Mouse (Mus musculus) intestine, embryonic 15.5 days (tissue): ENCODE data around the gene Llgl2. TPM values are rescaled to one million over a fixed set of nuclear protein-coding genes. Genes with fewer than 3 reads are reported as not detected.
A peak's percentile ranks its signal among the peaks of the same experiment; 100 is the strongest.

ENCODE experiments used
- ATAC-seq: fragments of 200-750 bp; cut with Nextera tagmentation; 2 replicates; pipeline ENCODE4 v1.8.0; 2017; ENCODE audit warnings: moderate TSS enrichment, moderate library complexity
- H3K27ac ChIP-seq: fragments of 300-500 bp; sonication (generic); 2 replicates; pipeline ENCODE4 v1.5.1; 2015; ENCODE audit warnings: mild to moderate bottlenecking, inconsistent platforms
- H3K27me3 ChIP-seq: fragments of 300-500 bp; sonication (generic); replicated peaks from 2 replicates; pipeline ENCODE4 v1.6.1; 2015; ENCODE audit warnings: inconsistent platforms
- H3K36me3 ChIP-seq: fragments of 300-500 bp; sonication (generic); 2 replicates; pipeline ENCODE4 v1.6.1; 2015; ENCODE audit warnings: inconsistent platforms
- H3K4me1 ChIP-seq: fragments of 300-500 bp; sonication (generic); replicated peaks from 2 replicates; pipeline ENCODE4 v1.6.1; 2015; ENCODE audit warnings: inconsistent platforms
- H3K4me2 ChIP-seq: fragments of 300-500 bp; sonication (generic); replicated peaks from 2 replicates; pipeline ENCODE4 v1.6.1; 2015; ENCODE audit warnings: mild to moderate bottlenecking, inconsistent platforms
- H3K4me3 ChIP-seq: fragments of 300-500 bp; sonication (generic); replicated peaks from 2 replicates; pipeline ENCODE4 v1.5.1; 2015; ENCODE audit warnings: inconsistent platforms
- H3K9ac ChIP-seq: fragments of 300-500 bp; sonication (generic); 2 replicates; pipeline ENCODE4 v1.6.1; 2015; ENCODE audit warnings: inconsistent platforms
- H3K9me3 ChIP-seq: fragments of 300-500 bp; sonication (generic); 2 replicates; pipeline ENCODE4 v1.6.1; 2016; ENCODE audit warnings: inconsistent platforms
- WGBS: fragments of 180-500 bp; shearing (Covaris S2); methylation state at CpG from one replicate; pipeline ENCODE4 v1.1.7; 2015; 5-methylcytosine and 5-hydroxymethylcytosine counted together
- polyA plus RNA-seq: library from polyadenylated mRNA; unstranded; fragments of >200 nt; fragmentation: Nextera tagmentation; extraction: Ambion mirVana; gene quantifications from 2 replicates; pipeline ENCODE4 v1.2.1, GENCODE M21; 2015

Llgl2 gene
- polyA plus RNA-seq, 1 experiment from 2014 or later: 77.2 TPM

DNA sequence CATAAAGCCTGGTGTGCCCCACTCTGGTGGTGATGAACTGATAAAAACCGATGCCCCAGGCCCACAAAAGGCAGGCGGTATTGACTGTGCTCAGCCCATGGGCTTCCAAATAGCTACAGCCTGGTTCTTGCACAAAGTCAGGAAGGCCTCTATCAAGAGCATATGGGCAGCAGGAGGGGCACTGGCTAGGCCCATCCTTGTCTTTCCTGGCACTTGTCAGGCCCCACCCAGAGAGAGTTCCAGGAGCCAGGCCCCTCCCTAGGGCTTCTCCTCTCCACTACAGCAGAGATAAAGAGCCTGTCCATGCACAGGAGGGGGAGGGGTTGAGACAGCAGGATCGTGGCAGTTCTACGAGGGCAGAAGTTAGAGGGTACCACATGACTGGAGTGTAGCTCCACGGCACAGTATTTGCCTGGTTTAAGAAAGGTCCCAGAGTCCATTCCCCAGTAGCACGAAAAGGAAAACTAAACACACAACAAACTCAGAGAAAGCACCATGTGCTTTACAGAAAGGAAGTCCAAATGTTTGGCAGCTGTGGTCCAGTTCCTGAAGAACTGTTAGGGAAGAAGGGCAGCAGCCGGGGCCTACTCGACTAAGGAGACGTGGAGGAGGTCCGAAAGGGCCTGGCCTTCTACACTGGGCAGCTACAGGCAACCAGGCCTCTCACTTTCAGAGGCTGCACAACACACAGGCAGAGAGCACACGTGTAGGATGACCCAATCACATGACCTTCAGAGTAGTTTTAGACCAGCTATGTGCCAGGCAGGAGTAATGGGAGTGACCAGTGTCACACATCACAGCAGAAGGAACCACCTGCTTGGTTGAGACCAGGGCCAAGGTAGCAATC is 79.8 kb downstream of the Llgl2 start:
- H3K4me3 ChIP-seq: no peak overlapping the region
- H3K36me3 ChIP-seq: no peaks in the 10 kb centered on the region
- no peaks in the 10 kb centered on the region for H3K9me3 ChIP-seq
- H3K27me3 ChIP-seq: no peaks in the 10 kb centered on the region
- 46% methylated on average over 11 of the region's 11 CpGs for WGBS
- peak overlapping the region; percentile 20; the same call in 1 of the 2 replicates for H3K9ac ChIP-seq
- H3K4me1 ChIP-seq: peaks cover 48% of the 10 kb centered on the region
- no peak overlapping the region for H3K4me2 ChIP-seq
- H3K27ac ChIP-seq: peak overlapping the region; percentile 68
- ATAC-seq: peak; percentile 78

DNA sequence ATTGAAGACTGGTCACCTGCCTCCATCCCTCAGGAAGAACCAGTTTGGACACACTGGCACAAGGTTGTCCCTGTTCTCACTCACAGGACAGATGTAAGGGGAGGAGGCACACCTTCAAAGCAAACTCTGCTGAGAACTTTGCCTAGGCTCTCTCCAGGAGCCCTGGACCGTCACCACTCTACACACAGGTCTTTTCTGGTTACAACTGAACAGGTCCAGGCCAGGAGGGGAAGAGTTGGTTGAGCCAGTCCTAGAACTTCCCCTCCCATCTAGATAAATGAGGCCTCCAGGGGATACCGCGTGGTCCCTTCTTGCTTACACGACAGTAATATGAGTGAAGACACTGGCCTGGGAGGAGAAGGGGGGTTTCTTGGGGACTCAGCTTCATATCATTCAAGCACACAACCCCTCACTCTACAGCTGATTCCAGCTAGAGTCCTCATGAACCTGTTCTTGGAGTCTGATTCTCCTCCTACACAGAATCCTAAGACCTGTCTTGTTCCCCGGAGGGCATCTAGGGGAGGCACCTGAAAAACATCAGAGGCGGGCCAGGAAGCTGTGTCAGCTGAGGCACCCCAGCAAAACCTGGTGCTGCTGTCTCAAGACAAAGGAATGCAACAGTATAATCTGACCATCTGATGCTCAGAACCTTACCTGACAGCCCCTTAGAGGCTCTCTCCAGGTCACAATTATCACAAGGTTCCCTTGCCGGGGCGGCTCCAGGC is 80.5 kb downstream of the Llgl2 start:
- H3K27ac ChIP-seq: peak overlapping the region; percentile 68
- WGBS: 59% methylated on average over 8 of the region's 8 CpGs
- no peaks in the 10 kb centered on the region for H3K9me3 ChIP-seq
- peaks cover 48% of the 10 kb centered on the region for H3K4me1 ChIP-seq
- ATAC-seq: 0 out of 2 replicates have a peak, but pooled peaks have one; percentile 9
- H3K4me2 ChIP-seq: peak overlapping the region; percentile 11; the same call in 1 of the 2 replicates
- H3K36me3 ChIP-seq: no peaks in the 10 kb centered on the region
- no peak overlapping the region for H3K4me3 ChIP-seq
- 0 out of 2 replicates have a peak overlapping the region, but pooled peaks have one; percentile 20 for H3K9ac ChIP-seq
- no peaks in the 10 kb centered on the region for H3K27me3 ChIP-seq

Other genes starting within 250 kb of the Llgl2 start
- 89.5 and 98.3 TPM in 2 replicates for gene Mrps7, start 220.1 kb upstream of the Llgl2 start, polyA plus RNA-seq
- gene Gga3, start 220.0 kb upstream of the Llgl2 start, polyA plus RNA-seq: 18.3 and 18.6 TPM in 2 replicates
- gene Mif4gd, start 211.1 kb upstream of the Llgl2 start, polyA plus RNA-seq: 30.0 and 34.6 TPM in 2 replicates
- 24.7 and 25.4 TPM in 2 replicates for gene Slc25a19, start 195.8 kb upstream of the Llgl2 start, polyA plus RNA-seq
- gene Grb2, start 115.5 kb upstream of the Llgl2 start, polyA plus RNA-seq: 79.3 and 79.4 TPM in 2 replicates
- gene Tmem94, start 58.6 kb upstream of the Llgl2 start, polyA plus RNA-seq: 18.6 and 20.8 TPM in 2 replicates
- gene Caskin2, start 10.4 kb upstream of the Llgl2 start, polyA plus RNA-seq: 12.0 and 12.1 TPM in 2 replicates
- gene Tsen54, start 9.3 kb upstream of the Llgl2 start, polyA plus RNA-seq: 31.3 and 34.9 TPM in 2 replicates
- 95.2 and 111 TPM in 2 replicates for gene Myo15b, start 34.4 kb downstream of the Llgl2 start, polyA plus RNA-seq
- gene Smim5, start 75.9 kb downstream of the Llgl2 start, polyA plus RNA-seq: 1.6 and 3.0 TPM in 2 replicates
- gene Smim6, start 88.0 kb downstream of the Llgl2 start, polyA plus RNA-seq: 25.4 and 31.4 TPM in 2 replicates
- 31.6 and 38.2 TPM in 2 replicates for gene Sap30bp, start 109.2 kb downstream of the Llgl2 start, polyA plus RNA-seq
- gene Recql5, start 109.4 kb downstream of the Llgl2 start, polyA plus RNA-seq: 16.2 and 21.0 TPM in 2 replicates
- 7.9 and 10.0 TPM in 2 replicates for gene Itgb4, start 150.7 kb downstream of the Llgl2 start, polyA plus RNA-seq
- 274 and 302 TPM in 2 replicates for gene Galk1, start 188.7 kb downstream of the Llgl2 start, polyA plus RNA-seq
- gene H3f3b, start 203.9 kb downstream of the Llgl2 start, polyA plus RNA-seq: 1,398 and 1,618 TPM in 2 replicates
- 25.7 and 27.4 TPM in 2 replicates for gene Unk, start 206.3 kb downstream of the Llgl2 start, polyA plus RNA-seq